Mouse (Mus musculus): ENCODE results near the gene Ctrl. TPM values are rescaled to one million over a fixed set of nuclear protein-coding genes. Genes with fewer than 3 reads are reported as not detected.

The Ctrl gene
- total RNA-seq, 2 experiments from 2014 or later = 1.5 to 2.6 TPM

DNA sequence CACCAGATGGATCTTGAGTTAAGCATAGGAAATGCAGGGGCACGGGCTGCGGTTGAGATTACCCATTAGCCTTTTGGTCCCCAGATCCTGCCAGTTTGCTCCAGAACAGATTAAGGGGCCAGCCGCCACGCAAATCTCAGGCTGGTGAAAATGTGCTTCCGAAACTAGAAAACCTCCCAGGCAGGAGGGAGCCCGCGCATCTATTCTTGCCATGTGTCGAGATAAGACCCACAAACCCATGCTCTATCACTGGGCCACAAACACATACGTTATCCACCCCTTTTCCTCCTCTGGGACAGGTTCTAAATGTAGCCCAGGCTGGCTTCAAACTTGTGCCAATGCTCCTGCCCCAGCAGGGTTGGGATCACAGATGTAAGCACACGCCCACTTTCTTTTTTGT lies 27.9 kb upstream of the Ctrl start:
- TF ChIP-seq CTCF (IDR thresholded peaks at IDR 0.05) = no peak
- no peak overlapping the region for H3K27ac ChIP-seq
- no peak for DNase-seq (ENCODE audit: extremely low spot score in 1 of 2, low spot score in 2 of 2)
- intact Hi-C loops (cut with DNase I) = no loop called here
- H3K4me3 ChIP-seq = no peak overlapping the region

DNA sequence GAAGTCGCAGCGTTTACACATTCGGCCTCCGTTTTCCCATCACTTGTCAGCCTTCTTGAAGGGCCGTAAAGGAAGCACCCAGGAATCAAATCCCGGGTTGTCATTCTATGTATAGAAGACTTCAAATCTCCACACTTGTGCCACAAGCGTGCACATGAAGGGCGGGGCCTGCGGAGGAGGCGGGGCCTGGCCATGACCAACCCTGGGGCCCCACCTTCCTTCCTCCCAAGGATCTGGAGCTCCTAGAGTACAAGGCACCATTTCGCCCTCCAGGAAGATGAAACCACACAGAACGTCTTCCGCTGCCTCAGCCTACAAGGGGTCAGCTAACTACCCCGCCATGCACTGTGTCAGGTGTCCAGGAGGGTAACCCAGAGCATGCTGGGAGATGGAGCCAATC lies 27.4 kb upstream of the Ctrl start:
- intact Hi-C loops (cut with DNase I) = no loop called here
- no peak for DNase-seq (ENCODE audit: extremely low spot score in 1 of 2, low spot score in 2 of 2)
- Histone ChIP-seq H3K27ac (no peak overlapping the region), H3K4me3 (no peak overlapping the region)
- TF ChIP-seq CTCF (IDR thresholded peaks at IDR 0.05) = no peak

- intact Hi-C loops (cut with DNase I) = no loop called here
- no peak for DNase-seq (ENCODE audit: extremely low spot score in 1 of 2, low spot score in 2 of 2)
- H3K4me3 ChIP-seq = no peak overlapping the region
- TF ChIP-seq CTCF (IDR thresholded peaks at IDR 0.05) = no peak
- H3K27ac ChIP-seq = no peak overlapping the region
Observed at GRCm38 (mm10) chr8:105959350-105959749, 25.7 kb upstream of the Ctrl start.

DNA sequence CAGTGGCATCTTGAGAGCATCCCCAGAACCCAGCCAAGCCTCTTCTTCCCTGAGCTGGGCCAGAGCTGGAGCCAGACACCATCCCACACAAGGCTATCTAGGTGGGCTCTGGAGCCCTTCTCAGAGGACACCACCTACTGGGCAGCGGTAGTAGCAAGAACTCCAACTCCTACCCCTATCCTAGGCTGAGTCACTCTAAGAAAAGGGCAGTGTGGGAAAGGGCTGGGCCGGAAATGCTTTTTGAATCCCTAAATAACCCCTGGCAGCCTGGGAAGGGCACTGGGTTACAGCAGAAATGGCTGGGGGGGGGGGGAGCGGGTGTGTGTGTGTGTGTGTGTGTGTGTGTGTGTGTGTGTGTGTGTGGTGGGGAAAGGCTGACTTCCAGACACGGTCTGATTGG lies 24.2 kb upstream of the Ctrl start:
- Histone ChIP-seq H3K4me3 (no peak overlapping the region), H3K27ac (no peak overlapping the region)
- no peak for DNase-seq (ENCODE audit: extremely low spot score in 1 of 2, low spot score in 2 of 2)
- peak; percentile 15 for TF ChIP-seq CTCF (IDR thresholded peaks at IDR 0.05)
- intact Hi-C loops (cut with DNase I) = no loop called here

DNA sequence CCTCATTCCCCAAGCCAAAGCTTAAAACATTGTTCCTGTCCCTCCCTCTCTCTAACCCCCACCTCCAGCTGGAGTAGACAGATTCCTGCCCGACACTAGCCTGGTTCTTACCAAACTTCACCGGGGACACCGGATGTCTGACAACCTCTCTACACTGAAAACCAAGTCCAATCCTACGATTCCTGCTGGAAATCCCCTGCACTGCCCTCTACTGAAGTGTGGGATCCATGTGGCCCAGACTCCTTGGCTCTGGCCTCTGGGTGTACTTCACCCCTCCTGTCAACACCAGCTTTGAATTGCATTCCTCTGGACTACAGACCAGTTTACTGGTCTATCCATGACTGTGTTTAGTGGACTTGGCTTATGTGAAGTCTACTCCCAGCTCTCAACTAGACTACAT lies 22.9 kb upstream of the Ctrl start:
- no peak for DNase-seq (ENCODE audit: extremely low spot score in 1 of 2, low spot score in 2 of 2)
- H3K4me3 ChIP-seq = no peak overlapping the region
- H3K27ac ChIP-seq = no peak overlapping the region
- intact Hi-C loops (cut with DNase I) = no loop called here
- TF ChIP-seq CTCF (IDR thresholded peaks at IDR 0.05) = no peak

DNA sequence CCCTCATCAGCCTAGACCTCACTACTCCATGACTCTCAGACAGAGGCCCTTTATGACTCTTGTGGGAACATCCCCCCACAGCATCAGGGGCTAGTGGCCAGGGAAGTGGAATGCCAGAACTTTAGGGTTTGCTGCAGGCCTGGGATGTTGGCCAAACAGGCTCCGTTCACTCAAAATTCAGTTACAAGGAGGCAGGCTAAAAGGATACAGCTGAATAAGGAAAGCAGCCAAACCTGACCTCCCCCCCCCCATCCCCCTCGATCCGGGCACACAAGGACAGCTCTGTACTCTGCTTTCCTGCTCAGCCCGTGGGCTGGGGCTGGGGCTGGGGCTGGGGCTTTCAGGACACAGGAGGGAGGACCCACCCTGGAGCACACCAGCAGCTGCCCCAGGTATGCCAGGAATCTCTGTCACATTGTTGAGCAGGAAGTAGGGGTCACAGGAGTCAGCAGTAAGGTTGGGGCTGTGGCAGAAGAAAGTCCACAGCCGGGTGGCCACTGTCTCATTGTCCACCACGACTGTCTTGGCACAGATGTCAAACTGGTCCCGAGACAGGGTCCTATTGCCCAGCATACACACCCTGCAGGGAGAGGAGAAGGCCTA lies 17.5 kb upstream of the Ctrl start:
- no peak for TF ChIP-seq CTCF (IDR thresholded peaks at IDR 0.05)
- peak overlapping the region; percentile 78 for H3K27ac ChIP-seq
- DNase-seq (ENCODE audit: extremely low spot score in 1 of 2, low spot score in 2 of 2) = peak in 1 of 2 experiments; percentile 51
- H3K4me3 ChIP-seq = no peak overlapping the region
- intact Hi-C loops (cut with DNase I) = no loop called here

DNA sequence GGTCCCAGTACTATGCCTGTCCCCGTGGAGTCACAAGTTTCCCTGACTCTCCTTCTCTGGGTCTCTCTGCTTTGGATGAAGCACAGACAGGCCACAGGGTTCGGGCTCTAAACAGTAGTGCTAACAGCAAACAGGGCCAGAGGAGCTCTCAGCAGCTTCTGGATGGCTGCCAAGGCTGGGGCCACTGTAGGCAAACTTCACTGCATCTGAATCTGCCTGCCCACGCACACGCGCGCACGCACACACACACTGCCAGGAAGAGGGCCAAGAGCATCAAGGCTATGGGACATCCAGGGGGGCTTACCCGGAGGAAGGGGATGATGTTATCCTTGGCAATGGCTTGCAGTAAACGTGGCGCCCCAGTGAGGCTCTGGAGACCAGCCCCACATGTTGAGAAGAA lies 15.7 kb upstream of the Ctrl start:
- Histone ChIP-seq H3K4me3 (no peak overlapping the region), H3K27ac (no peak overlapping the region)
- intact Hi-C loops (cut with DNase I) = no loop called here
- peak in 1 of 2 experiments; percentile 59 for DNase-seq (ENCODE audit: extremely low spot score in 1 of 2, low spot score in 2 of 2)
- no peak for TF ChIP-seq CTCF (IDR thresholded peaks at IDR 0.05)

DNA sequence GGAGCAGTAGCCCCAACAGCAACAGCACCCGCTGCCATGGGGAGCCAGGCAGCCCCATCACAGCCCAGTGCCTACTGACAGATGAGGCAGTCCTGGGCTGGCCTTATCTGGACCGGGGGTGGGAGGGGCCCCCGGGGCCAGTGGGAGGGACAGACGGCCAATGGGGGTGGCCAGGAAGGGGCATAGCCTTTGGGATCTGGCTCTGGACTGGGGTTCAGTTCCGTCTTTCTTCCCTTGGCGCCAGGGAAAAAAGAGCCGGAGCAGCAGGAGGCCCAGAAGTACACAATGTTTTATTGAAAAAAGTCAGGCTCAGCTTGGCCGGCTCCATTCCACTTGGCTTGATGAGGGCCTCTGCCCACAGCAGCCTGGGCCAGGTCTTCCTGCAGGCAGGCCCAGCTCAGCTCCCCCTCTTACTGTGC lies 9.7 kb upstream of the Ctrl start, which contains the start of gene Lcat:
Gene Lcat (minus strand): TSS at position 62 of the 419 bp plus-strand sequence.
- peak within 1 kb of the TSS; percentile 10; the same call in 1 of the 2 replicates for H3K4me3 ChIP-seq
- TF ChIP-seq CTCF (IDR thresholded peaks at IDR 0.05) = no peak
- peak within 1 kb of the TSS; percentile 63 for H3K27ac ChIP-seq
- intact Hi-C loops (cut with DNase I) = no loop called here
- DNase-seq (ENCODE audit: extremely low spot score in 1 of 2, low spot score in 2 of 2) = peak in 1 of 2 experiments; percentile 42

GRCm38 (mm10) chr8:105942542-105942941 lies 8.9 kb upstream of the Ctrl start:
- DNase-seq (ENCODE audit: extremely low spot score in 1 of 2, low spot score in 2 of 2) = no peak
- TF ChIP-seq CTCF (IDR thresholded peaks at IDR 0.05) = no peak
- Histone ChIP-seq H3K4me3 (no peak overlapping the region), H3K27ac (no peak overlapping the region; the same call in 1 of the 2 replicates)
- intact Hi-C loops (cut with DNase I) = no loop called here

DNA sequence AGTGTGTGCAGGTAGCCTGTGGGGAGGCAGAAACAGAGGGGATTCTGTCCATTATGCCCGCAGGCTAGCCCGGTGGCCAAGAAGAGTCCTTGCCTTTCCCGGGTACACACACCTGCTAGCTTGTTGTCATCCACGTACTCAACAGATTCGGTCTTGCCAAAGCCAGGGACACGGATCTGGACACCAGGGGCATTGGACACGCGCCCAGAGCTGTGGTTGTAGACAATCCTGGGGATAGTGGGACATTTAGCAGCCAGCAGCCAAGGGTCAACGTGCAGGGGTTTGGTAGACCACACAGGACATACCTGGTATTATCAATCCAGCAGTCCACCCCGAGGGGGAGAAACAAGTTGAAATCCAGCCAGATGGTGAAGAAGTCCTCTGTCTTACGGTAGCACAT lies 8.4 kb upstream of the Ctrl start:
- no peak for TF ChIP-seq CTCF (IDR thresholded peaks at IDR 0.05)
- no peak overlapping the region for H3K27ac ChIP-seq
- H3K4me3 ChIP-seq = no peak overlapping the region
- intact Hi-C loops (cut with DNase I) = no loop called here
- no peak for DNase-seq (ENCODE audit: extremely low spot score in 1 of 2, low spot score in 2 of 2)

DNA sequence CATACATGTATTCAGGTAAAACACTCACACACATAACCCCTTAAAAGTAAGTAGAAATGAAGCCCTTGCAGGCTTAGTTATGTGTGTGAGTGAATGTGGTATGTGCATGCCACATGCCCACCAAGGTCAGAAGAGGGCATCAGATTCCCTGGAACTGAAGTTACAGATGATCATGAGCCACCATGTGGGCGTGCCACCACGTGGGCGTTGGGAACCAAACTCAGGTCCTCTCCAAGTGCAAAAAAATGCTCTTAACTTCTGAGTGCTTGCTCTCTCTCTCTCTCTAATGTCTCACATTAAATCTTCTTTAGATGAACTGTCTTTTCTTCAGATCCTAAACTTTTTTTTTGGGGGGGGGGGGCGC lies 4.6 kb upstream of the Ctrl start, which contains the start of gene Psmb10:
Gene Psmb10 (minus strand): TSS at position 139 of the 364 bp plus-strand sequence.
- no peak for TF ChIP-seq CTCF (IDR thresholded peaks at IDR 0.05)
- peak within 1 kb of the TSS; percentile 70 for H3K4me3 ChIP-seq
- no peak for DNase-seq (ENCODE audit: extremely low spot score in 1 of 2, low spot score in 2 of 2)
- intact Hi-C loops (cut with DNase I) = no loop called here
- peak within 1 kb of the TSS; percentile 98 for H3K27ac ChIP-seq

- intact Hi-C loops (cut with DNase I) = no loop called here
- peak overlapping the region; percentile 98 for H3K27ac ChIP-seq
- H3K4me3 ChIP-seq = peak overlapping the region; percentile 70
- no peak for TF ChIP-seq CTCF (IDR thresholded peaks at IDR 0.05)
- peak in 1 of 2 experiments; percentile 53 for DNase-seq (ENCODE audit: extremely low spot score in 1 of 2, low spot score in 2 of 2)
Observed at GRCm38 (mm10) chr8:105937496-105938305, 4.0 kb upstream of the Ctrl start.

All from left cerebral cortex, adult 2 months (tissue).